Mouse (Mus musculus): ENCODE results near the gene Ptar1.

Ptar1 gene

DNA sequence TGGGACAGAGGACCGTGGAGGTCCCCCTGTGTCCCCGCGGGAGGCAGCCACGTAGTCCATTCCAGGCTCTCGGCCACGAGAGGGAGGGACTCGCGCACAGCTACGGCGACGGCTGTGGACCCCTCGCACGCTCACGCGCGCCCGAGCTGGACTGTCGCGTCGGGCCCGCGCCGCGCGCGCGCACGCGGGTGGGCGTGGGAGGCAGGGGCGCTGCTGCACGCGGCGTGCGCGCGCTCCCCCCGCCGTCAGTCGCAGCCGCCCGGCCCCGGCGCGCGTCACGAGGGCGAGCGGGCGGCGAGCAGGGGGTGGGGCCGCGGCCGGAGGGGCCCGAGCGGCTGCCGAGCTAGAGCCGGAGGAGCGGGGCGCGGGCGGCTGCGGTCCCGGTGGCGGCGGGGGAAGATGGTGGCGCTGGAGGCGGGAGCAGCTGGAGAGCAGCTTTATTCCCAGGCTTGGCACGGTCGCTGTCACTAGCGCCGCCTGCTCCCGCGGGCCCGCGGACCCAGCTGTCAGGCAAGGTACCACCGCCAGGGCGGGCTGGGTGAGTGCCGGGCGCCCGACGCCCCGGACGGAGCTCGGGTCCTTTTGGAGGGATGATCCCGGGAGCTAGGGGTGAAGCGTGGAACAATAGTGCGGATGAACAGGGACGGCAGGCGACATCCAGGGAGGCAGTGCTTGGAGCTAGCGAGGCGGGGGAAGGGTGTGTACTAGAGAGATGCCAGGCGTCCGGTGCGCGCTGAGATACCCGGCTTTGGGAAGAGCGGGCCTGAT is 71.5 kb downstream of the Ptar1 start, which contains the start of gene Apba1:
Apba1 (plus strand) TSS at position 334 of the 768 bp plus-strand sequence.
- peak; percentile 80 for DNase-seq

DNA sequence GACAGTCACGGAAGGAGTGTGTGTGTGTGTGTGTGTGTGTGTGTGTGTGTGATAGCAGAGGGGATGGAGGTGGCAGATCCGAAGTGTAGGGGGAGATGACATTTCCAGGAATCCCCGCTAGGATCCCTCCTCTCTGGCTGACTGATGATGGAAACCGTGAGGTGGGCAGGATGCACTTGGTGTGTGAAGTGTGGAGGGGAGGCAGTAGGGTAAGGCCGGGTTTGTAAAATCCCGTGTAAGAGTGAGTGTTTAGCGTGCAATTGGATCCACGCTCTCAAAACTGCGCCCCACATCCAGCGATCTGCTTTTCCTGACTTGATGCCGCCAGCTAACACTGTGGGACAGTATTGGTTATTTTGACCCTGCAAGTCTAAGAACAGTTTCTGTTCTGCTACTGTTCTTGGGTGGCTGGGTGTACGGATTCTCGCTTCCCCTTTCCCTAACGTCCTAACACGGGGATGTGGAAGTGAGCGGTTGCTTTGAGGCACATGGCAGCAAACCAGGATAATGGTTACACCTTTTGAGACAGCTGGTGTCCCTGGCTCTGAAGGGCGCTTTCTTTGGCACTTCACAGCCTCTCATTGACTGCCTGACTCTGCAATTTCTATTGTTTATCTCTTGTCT is 72.2 kb downstream of the Ptar1 start:
- DNase-seq, result no peak

DNA sequence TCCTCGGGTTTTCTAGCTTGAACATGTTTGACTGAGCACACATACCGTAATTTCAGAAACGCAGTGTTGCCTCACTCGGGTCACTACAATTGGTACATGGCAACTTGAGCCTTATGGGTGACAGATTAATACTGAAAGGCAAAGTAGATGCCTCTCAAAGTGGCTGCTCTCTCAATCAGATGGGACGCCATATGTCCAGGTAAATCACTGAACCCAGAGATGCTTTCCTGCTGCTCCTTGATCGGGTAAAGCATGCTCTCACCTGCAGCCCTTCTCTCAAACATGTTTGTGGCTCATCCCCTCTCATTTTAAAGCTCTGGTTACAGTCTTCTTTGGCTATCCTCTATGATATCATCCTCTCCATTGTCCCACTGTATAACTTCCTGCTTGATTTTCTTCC is 76.1 kb downstream of the Ptar1 start:
- DNase-seq, result no peak

DNA sequence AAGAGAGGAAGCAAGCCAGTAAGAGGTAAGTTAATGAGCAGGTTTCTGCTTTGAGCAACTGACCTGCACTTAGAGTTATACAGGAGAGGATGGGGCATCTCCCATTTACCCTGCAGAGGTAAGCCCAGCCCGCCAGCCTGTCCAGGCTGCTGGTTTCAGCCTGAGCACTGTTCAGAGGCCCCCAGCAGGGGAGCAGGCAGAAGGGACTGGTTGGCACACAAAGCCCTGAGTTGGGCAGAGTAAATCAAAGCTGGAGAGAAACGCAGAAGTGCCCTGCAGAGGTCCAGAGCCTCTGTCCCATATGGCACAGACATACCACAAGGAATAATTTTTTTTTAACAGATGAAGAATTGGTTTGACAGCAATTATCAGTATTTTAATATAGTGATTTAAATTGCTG is 76.8 kb downstream of the Ptar1 start:
- no peak for DNase-seq

DNA sequence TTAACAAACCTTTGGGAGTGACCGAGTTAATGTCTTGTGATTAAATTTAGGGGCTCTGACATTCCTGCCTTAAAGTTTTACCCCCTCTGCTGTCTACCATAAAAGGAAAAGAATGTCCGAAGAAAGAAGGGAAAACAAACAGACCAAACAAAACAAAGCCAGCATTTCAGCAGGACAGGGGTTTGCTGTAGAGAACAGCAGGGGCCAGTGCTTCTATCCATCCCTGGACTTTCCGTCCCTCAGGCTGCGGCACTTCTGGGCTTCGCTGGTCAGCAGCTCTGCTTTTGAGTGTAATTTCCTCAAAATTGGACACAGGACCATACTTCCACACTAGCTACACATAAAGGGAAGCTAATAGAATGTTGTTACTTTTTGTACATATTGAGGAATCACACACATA is 81.6 kb downstream of the Ptar1 start:
- DNase-seq, result peak; percentile 7

DNA sequence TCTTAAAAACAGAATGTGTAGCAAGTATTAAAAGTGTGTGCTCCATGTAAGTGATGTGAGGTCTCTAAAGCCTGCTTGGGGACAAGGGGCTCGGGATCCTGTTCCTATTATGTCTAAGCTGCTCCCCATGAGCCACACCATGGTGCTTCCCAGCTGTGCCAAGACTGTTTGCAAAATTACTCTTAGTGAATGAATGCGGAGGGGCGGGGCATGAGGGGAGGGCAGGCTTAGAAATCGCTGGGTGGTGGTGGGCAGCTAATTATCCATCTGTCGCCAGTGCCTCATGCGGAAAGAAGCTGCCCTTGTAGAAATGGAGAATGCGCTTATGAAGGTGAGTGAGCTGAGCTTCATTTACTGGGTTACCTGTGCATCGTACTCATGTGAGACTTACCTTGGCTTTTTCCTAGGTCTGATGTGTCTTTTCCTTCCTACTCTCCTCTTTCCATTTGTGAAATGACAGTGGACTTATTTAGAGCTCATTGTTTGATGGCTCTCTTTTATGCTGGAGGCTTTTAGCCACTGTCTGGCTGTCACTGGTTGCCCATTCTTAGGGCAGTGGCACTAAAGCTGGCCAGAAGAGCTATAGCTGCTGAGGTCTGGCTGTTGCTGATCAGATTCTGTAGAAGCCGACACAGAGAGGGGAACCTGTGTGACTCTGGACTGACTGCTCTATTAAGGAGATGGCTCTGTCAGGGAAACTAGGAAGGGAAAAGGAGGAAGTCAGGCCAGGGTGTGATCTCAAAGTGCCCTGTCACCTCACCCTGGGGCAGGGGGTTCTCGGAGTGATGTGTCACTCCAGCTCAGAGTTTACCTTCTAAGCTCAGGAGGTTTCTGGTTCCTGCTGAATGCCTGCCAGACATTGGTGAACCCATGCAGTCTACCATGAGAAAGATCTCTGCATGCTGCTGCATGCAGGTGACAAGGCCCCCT is 83.5 kb downstream of the Ptar1 start:
- no peak for DNase-seq

DNA sequence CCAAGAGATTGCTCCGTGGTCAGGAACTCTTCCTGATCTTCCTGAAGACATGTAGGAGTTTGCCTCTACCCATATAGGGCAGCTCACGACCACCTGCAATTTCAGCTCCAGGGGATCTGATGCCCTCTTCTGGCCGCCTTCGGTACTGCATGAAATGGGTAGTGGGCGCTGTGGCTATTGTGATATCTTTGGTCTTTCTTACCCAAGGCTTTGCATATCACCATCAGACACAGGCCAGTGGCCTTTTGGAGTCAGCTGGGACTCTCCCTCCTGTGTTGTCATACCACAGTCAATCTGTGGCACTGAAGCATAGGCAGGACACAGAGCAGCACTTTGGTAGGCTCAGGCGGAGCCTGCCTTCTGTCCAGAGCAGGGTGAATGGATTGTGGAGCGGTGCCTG is 84.7 kb downstream of the Ptar1 start:
- no peak for DNase-seq

DNA sequence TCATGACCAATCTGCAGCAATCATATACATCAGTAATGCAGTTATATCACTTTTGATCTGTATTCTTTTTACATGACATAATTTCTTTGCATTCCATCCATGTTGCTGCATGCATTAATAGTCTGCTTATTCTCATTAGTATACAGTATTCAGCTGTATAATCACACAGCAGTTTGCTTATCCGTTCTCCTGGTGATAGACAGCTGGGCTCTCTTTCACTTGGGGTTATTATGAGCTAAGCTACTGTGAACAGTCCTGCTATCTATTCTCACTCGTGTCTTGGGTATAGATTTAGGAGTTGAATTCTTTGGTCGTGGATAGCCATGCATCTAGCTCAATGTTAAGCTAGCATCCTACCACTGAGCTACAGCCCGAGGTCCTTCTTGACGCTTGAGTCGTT is 88.1 kb downstream of the Ptar1 start:
- DNase-seq, result no peak

DNA sequence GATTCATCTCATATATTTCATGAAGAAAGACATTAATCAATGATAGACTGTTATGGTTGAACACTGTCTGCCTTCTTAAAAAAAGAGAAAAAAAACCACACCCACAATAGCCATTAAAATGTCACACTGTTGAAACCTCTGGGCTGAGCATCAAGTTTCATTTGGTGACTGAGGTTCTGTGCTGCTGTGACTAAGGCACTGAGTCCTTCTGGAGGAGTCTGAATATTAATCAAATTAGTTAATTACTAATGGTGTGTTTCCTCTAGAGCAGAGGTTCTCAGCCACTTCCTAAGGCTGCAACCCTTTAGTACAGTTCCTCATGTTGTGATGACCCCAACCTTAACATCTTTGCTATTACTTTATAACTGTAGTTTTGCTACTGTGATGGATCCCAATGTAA is 91.9 kb downstream of the Ptar1 start:
- DNase-seq, result no peak

DNA sequence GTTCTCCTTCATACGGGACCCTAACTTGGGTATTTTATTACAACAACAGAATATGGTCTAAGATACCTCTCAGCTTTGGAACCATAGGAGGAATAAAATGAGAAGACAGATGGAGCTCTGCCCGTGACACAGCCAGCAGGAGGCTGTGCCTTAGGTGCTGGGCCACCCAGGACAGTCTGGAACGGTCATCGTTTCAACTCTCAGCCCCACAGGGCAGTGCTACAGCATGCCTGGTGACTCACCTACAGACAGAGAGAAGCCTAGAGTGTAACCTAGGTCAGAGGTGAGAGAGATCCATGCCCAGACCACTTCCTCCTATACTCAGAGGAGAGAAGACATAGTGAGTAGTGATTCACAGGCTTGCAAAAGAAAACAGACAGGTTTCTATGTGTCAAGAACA is 92.9 kb downstream of the Ptar1 start:
- no peak for DNase-seq
